Mouse (Mus musculus): ENCODE results near the gene St6galnac3. TPM values are rescaled to one million over a fixed set of nuclear protein-coding genes. Genes with fewer than 3 reads are reported as not detected.

St6galnac3 gene
- polyA plus RNA-seq, 1 experiment = not detected

DNA sequence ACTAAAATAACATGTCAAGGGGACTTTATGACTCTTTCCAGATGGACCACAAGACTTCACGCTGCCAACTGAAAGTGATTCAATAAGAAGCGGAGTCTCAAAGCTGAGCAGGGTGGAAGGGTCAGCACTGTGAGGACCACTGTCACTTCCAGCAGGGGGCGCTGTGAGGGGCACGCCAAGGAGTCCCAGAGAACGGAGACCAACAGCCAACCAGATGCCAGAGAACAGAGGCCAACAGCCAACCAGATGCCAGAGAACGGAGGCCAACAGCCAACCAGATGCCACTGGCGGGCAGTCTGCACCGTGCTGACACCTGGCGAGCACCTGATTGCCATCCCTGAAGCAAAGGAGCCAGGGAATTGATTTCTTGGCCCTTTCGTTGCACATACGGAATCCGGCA lies 49.9 kb downstream of the St6galnac3 start:
- Histone ChIP-seq H3K4me1 (ENCODE audit: control insufficient read depth, insufficient read depth, low read length) (no peaks in the 10 kb centered on the region), H3K27ac (ENCODE audit: insufficient read depth, low read depth, low read length) (no peak overlapping the region), H3K4me3 (ENCODE audit: insufficient read depth, low read length) (no peak overlapping the region)
- no peak for TF ChIP-seq POLR2A (IDR thresholded peaks at IDR 0.05; ENCODE audit: borderline replicate concordance, low read depth, low read length)
- TF ChIP-seq CTCF (IDR thresholded peaks at IDR 0.05; ENCODE audit: low read depth, low read length) = no peak

DNA sequence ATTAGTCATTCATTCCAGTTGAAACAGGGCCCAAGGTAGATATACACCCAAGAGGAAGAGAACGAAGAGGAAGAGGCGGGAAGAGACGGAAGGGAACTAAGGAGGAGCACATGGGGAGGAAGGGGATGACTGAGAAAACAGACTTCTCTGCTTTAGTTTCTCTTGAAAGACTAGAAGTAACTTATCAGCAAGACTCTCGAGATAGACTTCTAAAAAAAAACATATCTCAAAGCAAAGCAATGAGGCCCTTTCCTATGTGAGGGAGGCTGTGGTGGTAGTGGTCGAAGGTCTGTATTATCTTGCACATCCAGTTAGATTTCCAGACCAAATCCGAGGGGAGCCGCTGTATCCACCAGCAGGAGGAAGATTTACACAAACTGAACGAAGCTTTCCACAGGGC lies 50.6 kb downstream of the St6galnac3 start:
- TF ChIP-seq CTCF (IDR thresholded peaks at IDR 0.05; ENCODE audit: low read depth, low read length) = no peak
- H3K4me1 ChIP-seq (ENCODE audit: control insufficient read depth, insufficient read depth, low read length) = no peaks in the 10 kb centered on the region

DNA sequence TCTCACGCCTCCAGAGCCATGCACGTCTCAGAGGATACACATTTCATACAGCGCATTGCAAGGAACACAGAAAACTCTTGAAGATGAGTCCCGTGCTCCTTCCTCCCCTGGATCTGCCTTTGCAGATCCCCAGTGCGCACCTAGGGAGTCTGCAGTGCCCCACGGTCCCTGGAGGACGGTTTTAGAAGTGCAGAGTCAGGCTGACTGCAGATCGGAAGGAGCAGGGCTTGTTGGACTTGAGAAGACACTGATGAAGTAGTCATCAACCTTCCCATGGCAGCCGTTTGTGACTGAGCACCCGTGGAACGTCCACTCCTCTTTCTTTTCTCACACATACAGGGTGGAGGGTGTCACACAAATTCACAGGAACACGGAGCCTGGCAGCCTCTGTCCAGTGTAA lies 51.5 kb downstream of the St6galnac3 start:
- H3K27ac ChIP-seq (ENCODE audit: insufficient read depth, low read depth, low read length) = no peak overlapping the region
- no peaks in the 10 kb centered on the region for H3K4me1 ChIP-seq (ENCODE audit: control insufficient read depth, insufficient read depth, low read length)
- TF ChIP-seq CTCF (IDR thresholded peaks at IDR 0.05; ENCODE audit: low read depth, low read length) (no peak), POLR2A (IDR thresholded peaks at IDR 0.05; ENCODE audit: borderline replicate concordance, low read depth, low read length) (no peak)
- no peak overlapping the region for H3K4me3 ChIP-seq (ENCODE audit: insufficient read depth, low read length)

More for the DNA sequence above, 50.6 kb downstream of the St6galnac3 start:
- H3K4me3 ChIP-seq (ENCODE audit: insufficient read depth, low read length) = no peak overlapping the region
- no peak overlapping the region for H3K27ac ChIP-seq (ENCODE audit: insufficient read depth, low read depth, low read length)

DNA sequence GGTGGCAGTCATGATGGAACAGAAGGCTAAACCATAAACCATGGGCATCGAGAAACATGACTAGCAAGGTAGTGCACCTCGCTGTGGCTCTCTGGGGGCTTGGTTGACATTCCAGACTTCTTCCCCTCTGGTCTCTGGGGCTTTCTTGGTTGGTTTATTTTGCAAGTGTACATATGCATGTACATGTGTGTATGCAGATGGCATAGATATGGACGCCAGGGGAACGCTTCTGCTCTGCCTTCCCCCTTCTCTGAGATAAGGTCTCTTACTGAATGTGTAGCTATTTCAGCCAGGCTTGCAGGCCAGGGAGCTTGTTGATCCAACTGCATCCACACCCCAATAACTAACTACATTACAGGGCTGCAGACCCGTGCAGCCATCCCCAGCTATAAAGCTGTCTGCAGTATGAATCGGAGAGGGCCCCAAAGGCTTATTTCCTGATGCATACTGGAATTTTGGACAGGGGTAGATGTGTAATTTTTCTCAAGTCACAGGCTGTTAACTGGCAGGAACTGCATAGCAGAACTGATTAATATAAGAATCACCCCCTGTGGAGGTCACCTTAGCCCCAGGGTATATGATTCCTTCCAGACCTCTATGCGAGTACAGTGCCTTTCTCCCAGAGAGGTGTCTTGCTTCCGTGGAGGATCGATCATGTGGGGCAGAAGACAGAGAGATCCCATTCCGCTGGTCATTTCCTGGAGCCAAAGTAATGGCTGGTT lies 53.9 kb downstream of the St6galnac3 start:
- Histone ChIP-seq H3K4me3 (ENCODE audit: insufficient read depth, low read length) (no peak overlapping the region), H3K4me1 (ENCODE audit: control insufficient read depth, insufficient read depth, low read length) (no peaks in the 10 kb centered on the region), H3K27ac (ENCODE audit: insufficient read depth, low read depth, low read length) (no peak overlapping the region)
- TF ChIP-seq POLR2A (IDR thresholded peaks at IDR 0.05; ENCODE audit: borderline replicate concordance, low read depth, low read length) (no peak), CTCF (IDR thresholded peaks at IDR 0.05; ENCODE audit: low read depth, low read length) (no peak)

DNA sequence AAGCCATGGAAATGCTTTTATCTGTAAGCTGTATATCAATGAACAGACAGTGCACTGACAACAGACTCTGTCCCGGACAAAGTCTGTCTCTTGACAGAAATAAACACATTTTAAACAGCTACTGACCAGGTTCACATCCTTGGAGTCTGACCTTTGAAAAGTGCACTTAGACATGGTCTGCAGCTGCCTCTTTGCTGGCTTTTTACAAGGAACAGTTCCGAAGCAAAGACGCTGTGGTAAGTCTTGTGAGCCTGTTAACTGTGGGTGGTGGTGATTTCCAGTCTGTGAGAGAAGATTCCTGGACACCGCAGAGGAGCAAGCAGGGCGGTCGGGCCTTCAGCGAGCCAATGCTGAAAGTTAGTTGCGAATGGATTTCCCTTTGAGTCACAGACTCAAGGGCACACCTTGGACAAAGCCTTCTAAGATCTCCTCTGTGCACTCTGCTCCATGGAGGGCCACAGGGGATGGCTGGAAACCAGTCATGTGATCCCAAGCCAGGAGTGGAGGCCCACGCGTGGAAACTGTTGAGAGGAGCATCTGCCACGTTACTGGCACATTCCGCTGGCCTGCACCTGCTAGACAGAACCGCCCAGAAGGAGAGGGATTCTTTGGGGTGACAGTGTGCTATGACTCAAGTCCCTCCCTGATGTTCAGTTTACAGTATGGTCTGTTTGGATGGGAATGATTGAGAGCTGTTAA lies 55.1 kb downstream of the St6galnac3 start:
- Histone ChIP-seq H3K4me1 (ENCODE audit: control insufficient read depth, insufficient read depth, low read length) (no peaks in the 10 kb centered on the region), H3K27ac (ENCODE audit: insufficient read depth, low read depth, low read length) (no peak overlapping the region), H3K4me3 (ENCODE audit: insufficient read depth, low read length) (no peak overlapping the region)
- TF ChIP-seq CTCF (IDR thresholded peaks at IDR 0.05; ENCODE audit: low read depth, low read length) = no peak
- TF ChIP-seq POLR2A (IDR thresholded peaks at IDR 0.05; ENCODE audit: borderline replicate concordance, low read depth, low read length) = no peak

GRCm38 (mm10) chr3:153669329-153669728 lies 55.6 kb downstream of the St6galnac3 start:
- Histone ChIP-seq H3K4me3 (ENCODE audit: insufficient read depth, low read length) (no peak overlapping the region), H3K4me1 (ENCODE audit: control insufficient read depth, insufficient read depth, low read length) (no peaks in the 10 kb centered on the region), H3K27ac (ENCODE audit: insufficient read depth, low read depth, low read length) (no peak overlapping the region)
- no peak for TF ChIP-seq CTCF (IDR thresholded peaks at IDR 0.05; ENCODE audit: low read depth, low read length)
- no peak for TF ChIP-seq POLR2A (IDR thresholded peaks at IDR 0.05; ENCODE audit: borderline replicate concordance, low read depth, low read length)

- Histone ChIP-seq H3K27ac (ENCODE audit: insufficient read depth, low read depth, low read length) (no peak overlapping the region), H3K4me1 (ENCODE audit: control insufficient read depth, insufficient read depth, low read length) (no peaks in the 10 kb centered on the region), H3K4me3 (ENCODE audit: insufficient read depth, low read length) (no peak overlapping the region)
- no peak for TF ChIP-seq CTCF (IDR thresholded peaks at IDR 0.05; ENCODE audit: low read depth, low read length)
- TF ChIP-seq POLR2A (IDR thresholded peaks at IDR 0.05; ENCODE audit: borderline replicate concordance, low read depth, low read length) = no peak
These were observed 56.3 kb downstream of the St6galnac3 start for GRCm38 (mm10) chr3:153668447-153669290.

DNA sequence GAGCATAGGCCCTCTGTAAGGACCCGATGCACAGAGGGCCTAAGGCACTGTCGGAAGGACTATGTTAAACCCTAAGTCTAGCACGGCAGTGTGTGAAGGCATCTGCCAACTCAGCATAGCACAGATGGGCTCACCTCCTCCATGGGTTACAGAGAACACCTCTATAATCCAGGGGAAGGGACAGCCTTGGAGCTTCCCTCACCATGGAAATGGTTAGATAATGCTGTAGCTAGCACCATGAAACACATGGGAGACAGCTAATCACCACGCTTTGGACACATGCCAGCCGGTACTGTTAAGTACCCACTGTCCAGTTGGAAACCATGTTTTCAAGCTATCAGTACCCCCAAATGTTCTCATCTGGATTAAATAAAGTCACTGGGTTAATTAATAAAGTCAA lies 60.3 kb downstream of the St6galnac3 start:
- no peak for TF ChIP-seq CTCF (IDR thresholded peaks at IDR 0.05; ENCODE audit: low read depth, low read length)
- TF ChIP-seq POLR2A (IDR thresholded peaks at IDR 0.05; ENCODE audit: borderline replicate concordance, low read depth, low read length) = no peak
- no peak overlapping the region for H3K27ac ChIP-seq (ENCODE audit: insufficient read depth, low read depth, low read length)
- H3K4me1 ChIP-seq (ENCODE audit: control insufficient read depth, insufficient read depth, low read length) = no peaks in the 10 kb centered on the region
- H3K4me3 ChIP-seq (ENCODE audit: insufficient read depth, low read length) = no peak overlapping the region

DNA sequence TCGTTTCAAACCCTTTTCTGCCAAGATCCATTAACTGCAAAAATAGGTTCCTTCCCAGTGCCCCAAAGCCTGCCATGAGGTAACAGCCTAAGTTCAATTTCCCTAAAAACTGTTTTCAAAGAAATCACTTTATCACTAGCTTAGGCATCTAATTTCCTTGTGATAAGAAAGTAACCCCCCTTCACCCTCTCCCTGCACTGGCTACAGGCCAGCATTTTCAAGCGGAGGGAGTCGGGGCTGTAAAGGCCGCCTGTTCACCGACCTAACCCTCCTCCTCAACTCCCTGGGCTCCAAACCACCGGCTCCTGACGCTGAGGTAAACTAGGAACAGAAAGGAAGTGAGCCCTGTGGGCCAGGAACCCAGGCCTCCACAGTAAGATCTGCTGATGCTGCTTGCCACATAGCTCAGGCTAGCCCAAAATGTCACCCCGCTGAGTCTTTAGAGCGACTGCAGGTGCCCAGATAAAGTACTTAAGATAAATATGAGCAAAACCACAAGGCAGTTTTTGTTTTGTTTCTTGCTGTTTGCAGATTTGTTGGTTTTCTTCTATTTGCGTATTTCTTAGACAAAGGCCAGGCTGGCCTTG lies 61.0 kb downstream of the St6galnac3 start:
- TF ChIP-seq POLR2A (IDR thresholded peaks at IDR 0.05; ENCODE audit: borderline replicate concordance, low read depth, low read length) = no peak
- no peak for TF ChIP-seq CTCF (IDR thresholded peaks at IDR 0.05; ENCODE audit: low read depth, low read length)
- Histone ChIP-seq H3K27ac (ENCODE audit: insufficient read depth, low read depth, low read length) (no peak overlapping the region), H3K4me1 (ENCODE audit: control insufficient read depth, insufficient read depth, low read length) (no peaks in the 10 kb centered on the region), H3K4me3 (ENCODE audit: insufficient read depth, low read length) (no peak overlapping the region)
